Mouse (Mus musculus) macrophage (primary cell): ENCODE measurements around the gene Smurf2. TPM values are rescaled to one million over a fixed set of nuclear protein-coding genes. Genes with fewer than 3 reads are reported as not detected.

Experiments
- H3K27ac ChIP-seq: fragments of 350-480 bp; formaldehyde crosslinking; 2 replicates; pipeline ENCODE4 v1.9.0; 2021
- H3K36me3 ChIP-seq: fragments of 350-480 bp; formaldehyde crosslinking; 2 replicates; pipeline ENCODE4 v1.9.0; 2021; ENCODE audit errors: inconsistent target
- H3K4me3 ChIP-seq: fragments of 350-480 bp; formaldehyde crosslinking; 2 replicates; pipeline ENCODE4 v1.9.0; 2021; ENCODE audit errors: inconsistent target
- H3K79me2 ChIP-seq: fragments of 350-480 bp; formaldehyde crosslinking; 2 replicates; pipeline ENCODE4 v1.9.0; 2021; ENCODE audit errors: inconsistent target
- WGBS: methylation state at CpG from one replicate; pipeline ENCODE4 v1.1.7; 2026; ENCODE audit warnings: inconsistent platforms; ENCODE audit not compliant: missing documents; 5-methylcytosine and 5-hydroxymethylcytosine counted together
- polyA plus RNA-seq: library from polyadenylated mRNA; stranded (reverse); fragments of 250-400 nt; gene quantifications from 3 replicates; pipeline ENCODE4 v1.2.4, GENCODE M21; 2018; ENCODE audit warnings: inconsistent platforms
- total RNA-seq, 78 experiments: library from RNA; depleted of rRNA; stranded (reverse); fragments of 250-400 nt; gene quantifications; 1 replicate in 9 of 78; 2 replicates in 24 of 78; 3 replicates in 43 of 78; 4 replicates in 2 of 78; pipeline ENCODE4 v1.2.4; 2018; ENCODE audit warnings: inconsistent platforms in 56 of 78

Smurf2 gene
- total RNA-seq (2018; cell fraction: chromatin; rRNA removed): 10 to 100 TPM; 15.2 to 78.4 (median 39.8) TPM
- 10 to 100 TPM; 11.3 to 26.4 (median 18.5) TPM for total RNA-seq (2018; cell fraction: cytosol; rRNA removed)
- total RNA-seq (2018; cell fraction: nucleus; rRNA removed): 10 to 100 TPM; 12.2 to 53.7 (median 33.1) TPM
- polyA plus RNA-seq: 13.7 to 17.8 TPM (median 15.9 TPM) in 3 replicates

DNA sequence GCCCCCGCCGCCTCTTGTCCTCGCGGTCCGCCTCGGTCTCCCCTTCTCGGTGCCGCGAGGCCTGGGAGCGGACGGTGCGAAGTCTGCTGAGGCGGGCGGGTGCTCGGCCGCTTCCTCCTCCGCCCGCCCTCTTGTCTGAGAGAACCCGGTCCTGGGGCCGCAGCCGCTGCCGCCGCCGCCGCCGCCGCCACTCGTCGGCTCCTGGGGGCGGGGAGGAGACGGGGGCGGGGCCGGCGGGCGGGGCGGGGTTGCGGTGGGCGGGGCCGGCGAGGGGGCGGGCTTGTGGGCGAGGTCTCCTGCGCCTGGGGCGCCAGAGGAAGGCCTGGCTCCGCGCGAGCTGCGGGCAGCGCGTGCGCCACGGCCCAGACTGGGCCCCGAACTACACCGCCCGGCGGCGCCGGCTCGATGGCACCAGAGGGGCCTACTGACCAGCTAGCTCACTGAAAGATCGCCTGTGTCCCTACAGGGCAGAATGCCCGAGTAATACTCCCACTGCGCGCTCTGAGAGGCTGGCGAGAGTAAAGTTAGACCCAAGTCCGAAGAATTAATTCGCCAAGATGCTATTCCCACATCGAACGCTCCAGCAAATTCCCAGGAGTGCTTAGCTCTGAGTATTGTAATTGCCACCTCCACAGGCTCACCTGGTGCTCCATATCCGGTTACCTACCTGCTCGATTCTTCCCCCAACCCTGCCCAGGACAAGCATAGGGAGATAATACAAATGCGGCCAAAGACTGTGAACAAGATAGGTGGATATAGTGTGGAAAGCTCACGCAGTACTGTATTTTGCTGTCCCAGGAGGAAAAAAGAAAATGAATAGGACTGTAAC lies at the start of gene Smurf2:
Smurf2 (minus strand) TSS at position 165 of the 829 bp plus-strand sequence.
- Histone ChIP-seq H3K79me2 (peaks cover 42% of the 10 kb centered on the region), H3K4me3 (peak within 1 kb of the TSS; percentile 89), H3K27ac (peak within 1 kb of the TSS; percentile 27), H3K36me3 (no peaks in the 10 kb centered on the region)
- 6% methylated on average over 64 of the region's 72 CpGs for WGBS

- no peaks in the 10 kb centered on the region for H3K79me2 ChIP-seq
- WGBS: 98% methylated on average over 8 of the region's 8 CpGs
These were observed 49.3 kb upstream of the Smurf2 start for GRCm38 (mm10) chr11:106969798-106970197.

DNA sequence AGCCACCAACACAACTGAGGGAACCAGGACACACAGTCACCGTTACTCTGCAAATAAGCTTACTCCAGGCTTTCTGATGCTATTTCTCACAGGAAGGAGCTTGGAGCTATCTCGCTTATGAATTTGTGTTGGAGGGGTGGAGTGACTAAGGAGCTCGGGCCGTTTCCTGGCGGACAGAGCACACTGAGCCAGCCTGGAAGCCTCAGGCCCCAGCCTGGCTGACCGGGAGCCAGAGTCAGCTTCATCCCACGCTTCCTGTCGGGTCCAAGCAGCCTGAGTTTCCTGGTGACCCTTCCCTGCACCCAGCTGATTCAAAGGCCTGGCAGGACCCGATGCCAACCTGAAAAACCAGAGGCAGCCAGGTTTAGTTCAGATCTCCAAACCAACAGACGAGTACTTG lies 47.1 kb upstream of the Smurf2 start:
- Histone ChIP-seq H3K4me3 (no peak overlapping the region), H3K36me3 (no peaks in the 10 kb centered on the region), H3K79me2 (no peaks in the 10 kb centered on the region), H3K27ac (no peak overlapping the region)
- WGBS: 89% methylated on average over 10 of the region's 10 CpGs

More at GRCm38 (mm10) chr11:106969798-106970197, 49.3 kb upstream of the Smurf2 start:
- no peak overlapping the region for H3K4me3 ChIP-seq
- no peaks in the 10 kb centered on the region for H3K36me3 ChIP-seq
- no peak overlapping the region for H3K27ac ChIP-seq

DNA sequence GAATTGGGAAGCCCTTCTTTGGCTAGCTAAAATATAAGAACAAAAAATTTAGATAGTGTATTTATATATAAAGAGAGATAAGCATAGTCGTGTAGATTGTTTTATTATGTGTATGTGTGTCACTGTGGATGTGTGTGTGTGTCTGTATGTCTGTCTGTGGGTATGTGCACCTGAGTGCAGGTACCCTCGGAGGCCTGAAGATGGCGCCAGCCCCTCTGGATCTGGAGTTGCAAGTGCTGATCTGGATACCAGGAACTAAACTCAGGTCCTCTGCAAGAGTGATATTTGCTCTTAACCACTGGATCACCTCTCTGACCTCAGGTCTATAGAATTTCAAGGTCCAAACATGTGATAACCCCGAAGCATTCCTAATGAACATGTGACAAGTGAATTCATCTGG lies 45.4 kb upstream of the Smurf2 start:
- Histone ChIP-seq H3K79me2 (no peaks in the 10 kb centered on the region), H3K36me3 (no peaks in the 10 kb centered on the region), H3K4me3 (no peak overlapping the region), H3K27ac (no peak overlapping the region)
- 92% methylated on average over 4 of the region's 4 CpGs for WGBS

DNA sequence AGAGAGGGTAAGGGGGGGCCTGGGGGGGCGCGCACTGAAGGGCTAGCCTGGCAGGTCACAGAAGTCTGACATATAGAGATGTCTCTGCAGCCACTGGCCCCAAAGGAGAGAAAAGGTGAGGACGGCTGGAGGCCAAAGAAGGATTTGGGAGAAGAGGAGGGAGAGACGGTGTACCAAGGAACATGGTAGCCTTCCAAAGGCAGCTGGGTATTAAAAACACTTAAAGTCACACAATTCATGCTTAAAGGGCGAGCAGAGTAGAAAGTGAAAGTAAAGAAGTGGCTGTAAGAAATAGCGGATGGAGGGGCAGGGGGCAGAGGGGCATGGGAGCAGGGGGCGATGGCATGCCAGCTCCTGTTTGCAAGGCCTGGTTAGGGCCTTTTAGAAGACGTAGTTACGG lies 41.8 kb upstream of the Smurf2 start:
- 71% methylated on average over 7 of the region's 9 CpGs for WGBS
- Histone ChIP-seq H3K36me3 (no peaks in the 10 kb centered on the region), H3K4me3 (no peak overlapping the region), H3K27ac (peak overlapping the region; percentile 52; the same call in 1 of the 2 replicates), H3K79me2 (no peaks in the 10 kb centered on the region)

DNA sequence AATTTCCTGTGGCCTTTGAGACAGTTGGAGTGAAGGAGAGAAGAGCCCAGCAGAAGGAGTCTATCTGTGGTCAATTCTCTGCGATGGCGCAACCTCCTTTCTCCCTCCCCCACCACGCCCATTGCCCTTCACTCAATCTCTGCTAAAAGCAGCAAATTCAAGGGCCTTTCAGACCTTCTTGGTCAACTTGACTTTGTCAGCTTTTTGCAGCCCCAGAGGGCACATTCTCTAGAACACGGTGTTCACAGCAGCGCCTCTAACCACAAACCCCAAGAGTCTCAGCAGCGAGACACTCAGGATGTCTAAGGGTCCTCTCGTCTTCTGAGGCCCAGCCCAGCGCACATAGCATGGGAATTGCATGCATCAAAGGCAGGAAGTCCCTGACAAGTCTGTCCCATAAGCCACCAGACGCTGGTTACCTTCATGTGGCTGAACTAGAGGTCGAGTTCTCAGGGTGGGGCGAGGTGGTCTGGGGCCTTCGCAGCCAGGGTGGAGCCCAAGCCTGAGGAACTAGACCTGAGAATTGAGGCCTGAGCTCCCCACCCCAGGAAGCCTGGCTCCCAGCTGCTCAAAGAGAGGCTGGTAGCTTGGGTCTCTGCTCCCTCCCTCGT lies 41.1 kb upstream of the Smurf2 start:
- no peaks in the 10 kb centered on the region for H3K79me2 ChIP-seq
- WGBS: 8% methylated on average over 13 of the region's 13 CpGs
- H3K36me3 ChIP-seq: no peaks in the 10 kb centered on the region
- H3K27ac ChIP-seq: peak overlapping the region; percentile 52
- H3K4me3 ChIP-seq: no peak overlapping the region

GRCm38 (mm10) chr11:106959121-106959520 lies 38.6 kb upstream of the Smurf2 start:
- Histone ChIP-seq H3K79me2 (no peaks in the 10 kb centered on the region), H3K4me3 (no peak overlapping the region), H3K27ac (no peak overlapping the region), H3K36me3 (no peaks in the 10 kb centered on the region)
- 95% methylated on average over 5 of the region's 5 CpGs for WGBS

DNA sequence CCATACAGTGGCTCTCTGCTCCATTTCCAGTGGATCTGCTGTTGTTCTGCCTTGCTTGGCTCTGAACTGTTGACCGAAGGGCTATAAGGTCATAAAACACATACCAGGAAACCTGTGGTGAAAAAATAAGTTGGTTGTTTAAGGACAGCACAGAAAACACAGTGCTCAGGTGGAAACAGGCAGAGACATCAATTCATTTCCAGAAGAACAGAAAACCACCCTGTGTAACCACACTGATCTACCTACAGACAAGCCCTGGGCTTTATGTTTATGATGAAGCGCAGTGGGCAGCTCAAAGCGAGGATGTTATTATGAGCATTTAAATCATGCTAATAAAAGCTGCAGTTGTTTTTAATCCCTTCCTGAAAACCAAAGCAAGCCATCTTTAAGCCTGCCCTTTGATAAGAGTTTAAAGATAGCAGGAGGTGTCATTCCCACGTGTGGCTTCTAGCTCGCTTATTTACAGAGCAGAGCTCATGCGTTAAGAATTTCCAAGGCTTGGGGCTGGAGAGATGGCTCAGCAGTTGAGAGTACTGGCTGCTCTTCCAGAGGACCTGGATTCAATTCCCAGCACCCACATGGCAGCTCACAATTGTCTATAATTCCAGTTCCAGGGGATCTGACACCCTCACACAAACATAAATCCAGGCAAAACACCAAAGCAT lies 38.0 kb upstream of the Smurf2 start:
- no peaks in the 10 kb centered on the region for H3K36me3 ChIP-seq
- no peak overlapping the region for H3K4me3 ChIP-seq
- no peaks in the 10 kb centered on the region for H3K79me2 ChIP-seq
- no peak overlapping the region for H3K27ac ChIP-seq
- WGBS: 94% methylated on average over 6 of the region's 6 CpGs

- no peaks in the 10 kb centered on the region for H3K79me2 ChIP-seq
- H3K36me3 ChIP-seq: no peaks in the 10 kb centered on the region
- no peak overlapping the region for H3K4me3 ChIP-seq
- H3K27ac ChIP-seq: no peak overlapping the region
- 1% methylated on average over 12 of the region's 12 CpGs for WGBS
These were observed 36.9 kb upstream of the Smurf2 start for GRCm38 (mm10) chr11:106957271-106957980.

DNA sequence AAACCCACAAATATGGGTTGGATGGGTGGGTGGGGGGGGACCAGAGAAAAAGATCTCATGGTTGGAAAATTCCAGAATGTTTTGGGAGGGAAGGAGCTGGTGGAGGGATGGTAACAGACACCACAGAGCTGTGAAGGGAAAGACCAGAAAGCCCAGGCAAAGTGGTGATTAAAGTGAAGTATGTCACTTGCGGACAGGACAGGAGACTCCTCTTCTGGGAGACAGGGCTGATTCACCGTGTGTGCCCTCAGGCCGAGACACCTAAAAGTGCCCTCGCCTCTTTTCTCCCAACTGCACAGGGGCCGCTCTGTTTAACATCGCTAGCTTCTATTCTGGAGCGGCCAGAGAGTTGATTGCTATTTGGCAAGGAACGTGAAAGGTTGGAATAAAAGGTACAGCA lies 34.1 kb upstream of the Smurf2 start:
- Histone ChIP-seq H3K27ac (no peak overlapping the region), H3K36me3 (no peaks in the 10 kb centered on the region), H3K4me3 (no peak overlapping the region), H3K79me2 (no peaks in the 10 kb centered on the region)
- WGBS: 86% methylated on average over 8 of the region's 8 CpGs

- Histone ChIP-seq H3K4me3 (no peak overlapping the region), H3K36me3 (no peaks in the 10 kb centered on the region), H3K79me2 (no peaks in the 10 kb centered on the region), H3K27ac (no peak overlapping the region)
- WGBS: 82% methylated on average over 8 of the region's 9 CpGs
These were observed 33.6 kb upstream of the Smurf2 start for GRCm38 (mm10) chr11:106954116-106954515.

DNA sequence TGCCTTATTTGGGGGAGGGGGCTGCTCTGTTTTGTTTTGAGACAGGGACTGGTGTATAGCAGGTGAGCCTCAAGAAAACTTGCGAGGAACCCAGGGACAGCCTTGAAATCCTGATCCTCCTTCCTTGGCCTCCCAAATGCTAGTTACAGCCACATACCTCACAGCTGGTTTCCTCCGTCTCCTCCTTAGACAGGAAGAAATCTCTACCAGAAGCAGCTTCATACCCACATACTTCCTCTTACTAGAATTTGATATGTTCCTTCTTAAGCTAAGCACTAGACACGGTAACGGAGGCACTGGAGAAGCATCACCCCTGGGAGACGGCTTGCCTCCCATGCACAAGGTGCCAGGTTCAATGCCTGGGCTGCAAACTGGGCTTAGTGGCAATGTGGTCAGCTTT lies 16.8 kb upstream of the Smurf2 start:
- Histone ChIP-seq H3K27ac (no peak overlapping the region), H3K79me2 (no peaks in the 10 kb centered on the region), H3K4me3 (no peak overlapping the region), H3K36me3 (no peaks in the 10 kb centered on the region)
- 6% methylated on average over 5 of the region's 5 CpGs for WGBS

- H3K79me2 ChIP-seq: no peaks in the 10 kb centered on the region
- H3K27ac ChIP-seq: no peak overlapping the region
- H3K4me3 ChIP-seq: no peak overlapping the region
- H3K36me3 ChIP-seq: no peaks in the 10 kb centered on the region
- 95% methylated on average over 9 of the region's 9 CpGs for WGBS
These were observed 9.9 kb upstream of the Smurf2 start for GRCm38 (mm10) chr11:106930366-106930765.

DNA sequence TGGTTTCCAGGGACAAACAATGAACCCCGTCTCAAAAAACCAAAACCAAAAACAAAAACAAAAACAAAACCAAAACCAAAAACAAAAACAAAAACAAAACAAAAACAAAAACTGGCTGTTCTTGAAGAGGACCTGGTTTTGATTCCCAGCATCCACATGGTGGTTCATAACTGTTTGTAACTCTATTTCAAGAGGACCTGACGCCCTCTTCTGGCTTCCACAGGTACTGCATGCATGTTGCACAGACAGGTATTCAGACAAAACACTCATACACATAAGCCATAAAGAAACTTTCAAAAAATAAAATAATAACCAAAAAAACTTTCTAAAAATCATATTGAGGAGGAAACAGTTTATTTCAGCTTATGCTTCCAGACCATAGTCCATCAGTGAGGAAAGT lies 8.4 kb upstream of the Smurf2 start:
- Histone ChIP-seq H3K4me3 (no peak overlapping the region), H3K36me3 (no peaks in the 10 kb centered on the region), H3K79me2 (no peaks in the 10 kb centered on the region), H3K27ac (no peak overlapping the region)
- 68% methylated on average over 2 of the region's 2 CpGs for WGBS
